ENCODE assay signal across 15 mouse cellular contexts in the genomic region with DNA sequence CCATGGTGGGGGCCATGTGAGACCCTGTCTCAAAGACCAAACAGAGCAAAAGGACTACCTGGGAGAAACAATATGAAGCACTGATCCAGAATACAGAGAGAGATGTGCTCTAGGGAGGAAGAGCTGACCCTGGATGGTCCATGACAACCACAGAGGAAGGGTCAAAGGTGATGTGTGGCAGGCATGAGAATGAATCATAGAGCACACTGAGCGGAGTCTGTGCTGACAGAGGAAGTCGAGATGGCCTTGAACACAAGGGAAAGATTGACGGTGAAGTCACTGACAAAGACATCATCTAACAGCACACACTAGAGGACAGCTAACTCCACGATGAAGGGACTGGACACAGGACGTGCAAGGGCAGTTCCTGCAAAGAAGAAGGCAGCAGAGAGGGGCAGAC.
"Had no signal": no experiment of that assay in that cellular context is flagged by ENCODE, and none has a peak within 500 bp of the region (broad histone marks: within the 10 kb centered on the region; RNA-seq: fewer than 3 reads in every experiment).

No protein-coding gene starts in this region.

- H3K4me3 ChIP-seq: lung, embryonic 15.5 days; midbrain, embryonic 13.5 days; midbrain, embryonic 15.5 days; neural tube, embryonic 12.5 days had no signal

- H3K36me3 ChIP-seq: midbrain, embryonic 15.5 days had no signal

- ATAC-seq: lung, postnatal 0 days; midbrain, embryonic 13.5 days; midbrain, embryonic 15.5 days had no signal

- DNase-seq: lung, adult 2 months; lung, postnatal 14 days; lung, postnatal 36 days; right cerebral cortex, postnatal 14 days; thymus, adult 18-20 months; thymus, postnatal 25 days; thymus, postnatal 4 days had no signal

- H3K4me1 ChIP-seq: lung, embryonic 15.5 days; midbrain, embryonic 13.5 days; midbrain, embryonic 15.5 days; neural tube, embryonic 12.5 days had no signal

- H3K27me3 ChIP-seq: lung, embryonic 15.5 days; megakaryocyte, embryonic 14.5 days; midbrain, embryonic 13.5 days; midbrain, embryonic 15.5 days; neural tube, embryonic 12.5 days had no signal

- H3K4me2 ChIP-seq: lung, embryonic 15.5 days; midbrain, embryonic 11.5 days; midbrain, embryonic 13.5 days; midbrain, embryonic 15.5 days; neural tube, embryonic 12.5 days had no signal

- H3K27ac ChIP-seq: lung, embryonic 15.5 days; macrophage; midbrain, embryonic 13.5 days; midbrain, embryonic 15.5 days; neural tube, embryonic 12.5 days had no signal

- H3K9me3 ChIP-seq: lung, embryonic 15.5 days; midbrain, embryonic 13.5 days; midbrain, embryonic 15.5 days; neural tube, embryonic 12.5 days had no signal

- H3K9ac ChIP-seq: lung, embryonic 15.5 days; midbrain, embryonic 13.5 days; midbrain, embryonic 15.5 days; neural tube, embryonic 12.5 days had no signal
